Mouse (Mus musculus) common myeloid progenitor, adult 5-6 weeks (primary cell): ENCODE measurements around the gene Sptbn4. TPM values are rescaled to one million over a fixed set of nuclear protein-coding genes. Genes with fewer than 3 reads are reported as not detected.

Experiments used
- ATAC-seq: replicated peaks from 2 replicates; pipeline ENCODE4 v1.8.0; 2016; ENCODE audit warnings: low read depth, mild to moderate bottlenecking, moderate TSS enrichment, inconsistent platforms; ENCODE audit not compliant: poor library complexity, severe bottlenecking
- total RNA-seq: library from RNA; stranded (forward); fragments of 200-1000, 187-1606 nt; gene quantifications from 2 replicates; pipeline ENCODE4 v1.2.3, GENCODE M21; 2017

Sptbn4 gene
- total RNA-seq, 1 experiment from 2014 or later, result not detected

GRCm38 (mm10) chr7:27308821-27309549 is 138.5 kb downstream of the Sptbn4 start:
- ATAC-seq, result no peak

DNA sequence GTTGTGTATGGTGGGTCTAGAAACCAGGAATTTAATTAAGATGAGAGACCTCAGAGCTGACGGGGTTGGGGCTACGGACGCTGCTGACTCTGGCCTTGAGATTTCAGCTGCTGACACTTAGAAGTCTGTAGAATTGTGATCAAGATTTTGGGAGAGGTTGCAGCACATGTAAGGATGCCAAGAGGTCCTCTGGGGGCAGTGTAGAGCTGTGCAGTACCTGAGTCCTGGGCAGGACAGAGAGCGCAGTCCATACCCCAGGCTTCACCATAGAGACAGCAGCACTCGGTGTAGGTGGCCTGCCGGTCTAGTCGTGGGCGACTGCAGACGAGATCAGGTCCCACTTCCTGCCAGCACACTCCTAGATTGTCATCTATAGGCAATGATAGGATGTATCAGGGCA is 139.9 kb downstream of the Sptbn4 start:
- ATAC-seq, result no peak

Other genes starting within 250 kb of the Sptbn4 start
- 5.2 and 5.4 TPM in 2 replicates for gene Itpkc, start 219.0 kb downstream of the Sptbn4 start, total RNA-seq
- 8.2 and 15.7 TPM in 2 replicates for gene Coq8b, start 214.7 kb downstream of the Sptbn4 start, total RNA-seq
- 0.29 and 1.1 TPM in 2 replicates for gene Numbl, start 189.3 kb downstream of the Sptbn4 start, total RNA-seq
- gene Ltbp4, start 110.0 kb downstream of the Sptbn4 start, total RNA-seq, result 0.44 TPM in 1 of 2 replicates, not detected in the other
- 18.4 and 25.8 TPM in 2 replicates for gene Shkbp1, start 91.7 kb downstream of the Sptbn4 start, total RNA-seq
- 2.2 TPM in 1 of 2 replicates, not detected in the other for gene Gm20479, start 90.3 kb downstream of the Sptbn4 start, total RNA-seq
- 78.0 and 98.4 TPM in 2 replicates for gene Blvrb, start 292 bp upstream of the Sptbn4 start, total RNA-seq
- 9.6 and 13.1 TPM in 2 replicates for gene Sertad3, start 26.1 kb upstream of the Sptbn4 start, total RNA-seq
- gene Sertad1, start 39.2 kb upstream of the Sptbn4 start, total RNA-seq, result 11.5 and 14.0 TPM in 2 replicates
- 1.2 and 1.8 TPM in 2 replicates for gene Prx, start 51.6 kb upstream of the Sptbn4 start, total RNA-seq
- gene Hipk4, start 75.6 kb upstream of the Sptbn4 start, total RNA-seq, result 1.1 TPM in 1 of 2 replicates, not detected in the other
- gene Pld3, start 105.5 kb upstream of the Sptbn4 start, total RNA-seq, result 5.5 and 6.0 TPM in 2 replicates
- 15.0 and 18.0 TPM in 2 replicates for gene 2310022A10Rik, start 105.5 kb upstream of the Sptbn4 start, total RNA-seq
- 43.7 and 49.5 TPM in 2 replicates for gene Akt2, start 143.9 kb upstream of the Sptbn4 start, total RNA-seq
- 0.29 TPM in 1 of 2 replicates, not detected in the other for gene Ttc9b, start 206.2 kb upstream of the Sptbn4 start, total RNA-seq
- gene Map3k10, start 226.9 kb upstream of the Sptbn4 start, total RNA-seq, result 1.8 and 3.3 TPM in 2 replicates
- gene Zfp607b, start 241.7 kb upstream of the Sptbn4 start, total RNA-seq, result 0.63 and 0.73 TPM in 2 replicates